Mouse (Mus musculus) retina, postnatal 1 day (tissue): ENCODE results near the gene Eif5a2.
A peak's percentile ranks its signal among the peaks of the same experiment; 100 is the strongest.
"Not testable (repeated sequence)": the region's sequence is repeated elsewhere in the genome, so short reads cannot be mapped to it uniquely, and the experiment has no call there.

Source experiments
- DNase-seq: peaks from one replicate; pipeline ENCODE4 v3.0.0-alpha.2; 2012

The Eif5a2 gene

DNA sequence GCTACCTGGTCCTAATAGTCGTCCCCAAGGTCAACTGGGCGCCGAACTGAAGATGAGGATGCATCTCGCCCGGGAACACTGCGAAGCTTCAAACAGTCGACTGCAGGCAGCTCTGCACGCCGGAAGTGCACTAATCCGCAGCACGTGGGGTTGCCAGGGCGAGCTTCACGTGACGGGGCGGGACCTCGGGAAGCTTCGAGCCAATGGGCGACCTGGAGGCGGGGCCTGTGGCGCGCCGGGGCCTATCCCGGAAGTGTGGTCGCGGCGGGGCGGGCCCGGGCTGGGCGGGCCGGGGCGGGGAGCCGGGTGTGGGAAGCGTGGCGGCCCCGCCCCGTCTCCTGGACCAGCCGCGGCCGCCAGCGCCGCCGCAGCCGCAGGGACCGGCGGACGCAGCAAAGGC, at the start of gene Eif5a2:
TSS of gene Eif5a2 (plus strand) at position 283 of the 400 bp plus-strand sequence.
- DNase-seq, result peak; percentile 97

DNA sequence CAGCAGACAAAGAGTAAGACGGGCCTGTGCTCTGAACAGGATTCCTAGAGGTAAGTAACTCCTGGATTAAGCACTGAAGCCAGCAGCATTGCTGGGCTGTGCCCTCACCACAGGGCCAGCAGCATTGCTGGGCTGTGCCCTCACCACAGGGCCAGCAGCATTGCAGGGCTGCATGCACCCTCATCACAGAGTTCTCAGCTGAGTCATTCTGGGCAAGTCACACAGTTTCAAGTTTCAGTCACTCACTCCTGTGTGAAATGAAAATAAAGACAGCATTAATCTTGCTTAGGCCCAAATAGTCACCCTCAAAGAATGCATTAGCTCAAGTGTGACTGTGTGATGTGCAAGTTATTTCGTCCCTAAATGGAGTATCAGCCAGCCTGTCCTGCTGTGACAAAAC, 46.4 kb upstream of the Eif5a2 start:
- no peak for DNase-seq

DNA sequence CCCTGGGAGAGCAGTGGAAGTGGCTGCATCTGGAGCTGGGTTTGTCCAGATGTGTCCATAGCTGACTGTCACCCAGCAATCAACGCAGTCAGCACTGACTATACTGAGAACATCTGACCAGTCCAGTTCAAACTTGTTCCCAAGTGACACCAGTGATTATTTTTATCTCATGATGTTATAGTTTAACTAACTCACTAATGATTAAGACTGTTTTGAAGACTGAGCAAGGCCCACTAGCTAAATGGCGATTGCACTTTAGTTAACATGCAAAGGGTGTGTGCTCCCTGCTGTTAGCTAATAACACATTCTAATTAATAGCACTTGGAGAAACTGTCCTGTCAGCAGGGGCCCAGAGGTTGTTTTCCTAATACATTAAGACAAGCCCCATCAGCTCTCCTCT, 44.1 kb upstream of the Eif5a2 start:
- no peak for DNase-seq

DNA sequence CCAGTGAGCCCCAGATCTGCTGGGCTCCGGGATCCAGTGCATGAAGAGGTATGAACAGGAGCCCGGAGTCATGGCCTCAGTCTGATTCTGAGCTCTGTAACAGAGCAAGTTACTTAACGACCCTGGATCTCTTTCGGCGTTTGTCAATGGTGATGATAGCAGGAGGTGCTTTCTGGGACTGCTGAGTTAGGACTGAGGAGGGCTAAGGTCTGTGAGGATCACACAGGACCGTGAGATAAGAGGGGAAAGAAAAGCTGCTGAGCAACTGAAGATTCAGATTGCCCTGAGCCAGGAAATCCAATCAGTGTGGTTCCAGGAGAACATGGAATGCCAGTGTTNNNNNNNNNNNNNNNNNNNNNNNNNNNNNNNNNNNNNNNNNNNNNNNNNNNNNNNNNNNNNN, 40.7 kb upstream of the Eif5a2 start:
- DNase-seq, result no peak

DNA sequence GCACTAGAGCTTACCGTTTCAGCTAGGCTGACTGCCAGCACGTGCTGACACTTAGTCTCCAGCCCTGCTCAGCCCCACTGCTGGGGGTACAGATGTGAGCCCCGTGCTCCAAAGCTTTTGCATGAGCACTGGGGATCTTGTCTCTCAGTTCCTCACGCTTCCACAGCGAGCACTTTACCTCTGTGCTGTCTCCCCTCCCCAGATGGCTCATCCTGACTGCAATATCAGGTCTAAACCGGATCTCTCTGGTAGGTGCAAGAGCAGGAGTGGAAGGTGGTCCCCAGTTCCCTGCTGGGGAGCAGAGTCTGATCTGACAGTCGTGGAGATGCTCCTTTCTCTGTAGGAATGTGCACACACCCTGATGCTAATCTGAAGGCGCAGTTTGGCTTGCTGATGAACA, 37.8 kb upstream of the Eif5a2 start:
- peak; percentile 42 for DNase-seq

DNA sequence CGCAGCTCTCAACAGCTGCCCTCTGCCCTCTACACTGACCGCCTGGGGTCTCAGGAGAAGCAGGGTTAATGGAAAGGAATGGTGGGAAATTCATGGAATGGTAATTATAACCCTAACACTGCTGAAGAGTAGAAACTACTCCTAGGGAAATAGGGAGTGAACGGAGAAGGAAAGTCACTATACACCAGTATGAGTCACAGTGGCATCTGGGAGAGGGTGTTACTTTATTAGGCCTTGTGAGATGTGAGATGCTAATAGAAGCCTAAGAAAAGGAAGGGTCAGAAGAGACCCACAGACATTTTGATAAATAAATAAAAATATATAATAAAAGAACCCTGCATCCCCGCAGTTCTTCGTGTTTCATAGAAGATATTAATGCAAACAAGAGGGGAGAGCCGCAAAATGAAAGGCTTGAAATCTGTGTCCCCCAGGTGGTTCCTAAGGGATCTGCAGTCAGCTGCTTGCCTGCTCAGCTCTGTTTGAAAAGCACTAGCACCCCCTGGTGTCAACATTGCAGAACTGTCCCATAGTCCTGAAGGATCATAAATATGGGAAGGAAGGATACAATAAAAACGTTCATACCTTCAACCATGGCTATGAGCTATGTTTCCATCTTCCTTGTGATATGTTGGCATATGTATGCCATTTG, 35.1 kb upstream of the Eif5a2 start:
- peak; percentile 92 for DNase-seq

DNA sequence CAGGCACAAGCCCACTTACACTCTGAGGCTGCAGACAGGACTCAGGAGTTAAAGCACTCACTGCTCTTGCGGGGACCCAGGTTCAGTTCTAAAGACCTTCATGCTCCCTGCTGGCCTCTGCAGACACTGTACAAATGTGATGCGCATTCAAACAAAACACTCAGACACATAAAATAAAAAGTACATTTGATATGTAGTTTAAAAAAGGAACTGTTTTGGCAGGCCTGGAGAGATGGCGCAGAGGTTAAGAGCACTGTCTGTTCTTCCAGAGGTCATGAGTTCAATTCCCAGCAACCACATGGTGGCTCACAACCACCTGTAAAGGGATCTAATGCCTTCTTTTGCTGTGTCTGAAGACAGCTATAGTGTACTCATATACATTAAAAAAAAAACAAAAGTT, 32.9 kb upstream of the Eif5a2 start:
- no peak for DNase-seq

DNA sequence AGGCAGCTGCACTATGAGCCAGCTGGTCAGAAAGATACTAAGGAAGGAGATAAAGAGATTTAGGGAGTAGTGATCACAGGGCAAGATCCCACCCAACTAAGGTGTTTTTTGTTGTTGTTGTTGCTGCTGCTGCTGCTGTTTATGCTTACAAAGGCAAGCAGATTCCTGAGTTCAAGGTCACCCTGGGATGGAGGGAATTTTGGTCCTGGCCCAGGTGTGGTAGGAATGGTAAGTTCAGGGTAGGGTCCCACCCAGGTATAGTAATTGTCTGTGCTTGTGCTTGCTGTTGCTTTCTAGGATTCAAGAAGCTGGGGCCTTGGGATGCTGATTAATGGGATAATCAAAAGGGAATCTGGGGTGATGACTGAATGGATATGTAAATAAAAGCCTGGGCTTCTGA, 32.1 kb upstream of the Eif5a2 start:
- DNase-seq, result no peak

DNA sequence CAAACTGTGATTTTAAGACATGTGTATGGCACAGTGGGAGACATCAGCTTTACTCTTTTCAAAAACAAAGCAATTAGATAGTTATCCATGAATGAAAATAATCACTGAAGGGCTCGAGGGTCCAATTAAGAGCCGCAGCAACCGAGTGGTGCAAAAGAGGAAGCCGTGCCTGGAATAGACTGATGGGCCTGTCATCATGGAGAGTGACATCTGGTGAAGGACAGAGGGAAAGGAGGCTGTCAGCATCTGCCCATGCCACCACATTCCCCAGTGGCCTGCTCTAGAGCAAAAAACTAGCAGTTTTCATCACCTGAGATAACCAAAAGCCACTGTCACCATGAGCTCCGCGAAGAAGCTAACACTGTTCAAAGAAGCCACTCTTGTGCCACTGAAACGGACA, 25.6 kb upstream of the Eif5a2 start:
- peak; percentile 34 for DNase-seq

DNA sequence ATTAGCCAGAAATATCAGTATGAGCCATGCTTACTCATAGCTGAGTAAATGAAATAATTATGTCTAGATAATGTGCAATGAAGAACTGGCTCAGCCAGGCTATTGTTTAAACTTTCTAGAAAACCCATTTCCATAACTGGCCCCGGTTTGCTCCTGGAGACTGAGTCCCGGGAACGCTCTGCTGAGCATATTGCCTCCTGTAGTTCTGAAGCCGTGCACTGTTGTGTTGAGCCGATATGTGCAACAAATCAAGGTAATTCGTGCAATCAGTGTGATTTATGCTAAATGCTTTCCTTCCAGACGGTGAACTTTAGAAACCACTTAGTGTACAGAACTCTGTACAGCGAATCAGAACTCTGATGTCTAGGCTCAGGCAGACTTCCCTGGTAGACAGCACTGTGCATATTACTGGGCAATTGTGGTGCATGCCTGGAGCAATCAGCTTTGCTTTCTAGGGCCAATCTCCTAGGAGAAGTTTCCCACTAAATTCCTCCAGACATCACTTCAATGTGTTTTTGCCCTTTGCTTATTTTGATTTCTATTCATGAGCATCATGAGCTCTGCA, 19.8 kb upstream of the Eif5a2 start:
- no peak for DNase-seq

DNA sequence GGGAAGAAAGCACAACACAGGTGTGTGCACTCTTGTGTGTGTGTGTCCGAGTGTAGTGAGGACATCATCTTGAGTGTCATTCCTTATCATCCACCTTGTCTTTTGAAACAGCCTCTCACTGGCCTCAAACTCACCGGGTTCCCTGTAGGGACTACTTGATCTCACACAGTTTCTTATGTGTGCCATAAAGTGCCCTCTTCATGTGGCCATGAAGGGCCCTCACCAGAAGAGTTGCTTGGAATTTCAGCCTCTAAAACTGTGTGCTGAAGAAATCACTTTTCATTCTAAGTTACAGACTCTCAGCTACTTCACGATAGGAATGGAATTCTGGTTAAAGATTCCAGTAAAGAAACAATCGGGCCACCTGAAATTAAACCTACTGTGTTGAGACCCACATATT, 14.1 kb upstream of the Eif5a2 start:
- DNase-seq, result no peak

DNA sequence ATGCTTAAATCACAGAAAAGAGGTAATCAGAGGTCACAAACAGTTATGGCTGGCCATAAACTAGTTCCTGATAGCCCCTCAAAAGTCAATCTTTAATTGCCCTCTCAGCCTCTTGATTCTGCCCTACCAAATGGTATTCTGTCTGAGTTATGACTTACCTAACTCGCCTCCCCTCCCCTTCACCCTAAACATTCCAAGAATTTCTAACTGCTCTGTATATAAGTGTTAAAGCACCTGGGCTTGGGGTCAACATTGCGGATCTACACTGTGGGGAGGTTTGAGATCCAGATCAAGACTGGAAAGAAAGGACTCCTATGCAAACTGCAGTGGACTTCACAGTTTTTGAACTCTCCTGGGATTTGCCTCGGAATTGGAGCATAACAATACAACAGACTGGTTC, 12.9 kb upstream of the Eif5a2 start:
- DNase-seq, result no peak

DNA sequence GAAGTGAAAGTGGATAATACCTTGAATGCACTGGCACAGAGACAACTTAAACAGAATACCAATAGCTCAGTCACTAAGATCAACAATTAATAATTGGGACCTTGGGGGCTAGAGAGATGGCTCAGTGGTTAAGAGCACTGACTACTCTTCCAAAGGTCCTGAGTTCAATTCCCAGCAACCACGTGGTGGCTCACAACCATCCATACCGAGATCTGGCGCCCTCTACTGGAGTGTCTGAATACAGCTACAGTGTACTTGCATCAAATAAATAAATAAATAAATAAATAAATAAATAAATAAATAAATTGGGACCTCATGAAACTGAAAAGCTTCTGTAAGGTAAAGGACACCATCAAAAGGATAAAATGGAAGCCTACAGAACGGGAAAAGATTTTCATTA, 8.2 kb upstream of the Eif5a2 start:
- DNase-seq, result not testable (repeated sequence)

DNA sequence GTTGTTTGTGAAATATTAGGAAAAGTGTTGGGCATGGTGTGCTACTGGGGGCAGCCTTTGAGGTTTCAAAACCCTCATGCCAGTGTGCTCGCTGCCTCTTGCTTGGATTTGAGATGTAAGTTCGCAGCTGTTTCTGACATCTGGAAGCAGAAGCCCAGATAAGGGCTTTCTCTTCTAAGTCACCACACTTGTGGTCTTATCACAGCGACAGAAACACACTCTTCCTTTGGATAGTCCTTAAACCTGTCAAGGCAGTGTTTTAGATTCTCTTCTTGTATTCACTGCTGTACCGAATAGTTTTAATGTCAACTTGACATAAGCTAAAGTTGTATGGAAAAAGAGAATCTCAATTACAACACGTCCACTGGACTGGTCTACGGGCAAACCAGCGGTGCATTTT, 5.7 kb upstream of the Eif5a2 start:
- DNase-seq, result no peak

DNA sequence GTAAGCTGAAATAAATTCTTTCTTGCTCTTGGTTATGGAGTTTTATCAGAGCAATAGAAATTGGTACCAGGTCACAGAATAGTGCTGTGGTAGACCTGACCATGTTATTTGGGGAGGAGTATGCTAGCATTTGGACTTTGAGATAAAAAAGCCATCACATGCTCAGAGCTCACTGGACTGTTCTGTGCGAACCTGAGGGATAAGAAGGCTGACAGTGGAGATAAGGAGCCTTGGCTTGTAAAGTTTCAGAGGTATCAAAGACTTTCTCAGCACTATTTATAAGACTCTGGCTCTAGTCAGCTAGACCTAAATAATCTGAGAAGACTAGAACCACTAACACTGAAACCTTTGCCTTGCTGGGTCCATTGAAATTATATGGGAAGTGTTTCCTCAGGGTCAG, 5.1 kb upstream of the Eif5a2 start:
- no peak for DNase-seq

DNA sequence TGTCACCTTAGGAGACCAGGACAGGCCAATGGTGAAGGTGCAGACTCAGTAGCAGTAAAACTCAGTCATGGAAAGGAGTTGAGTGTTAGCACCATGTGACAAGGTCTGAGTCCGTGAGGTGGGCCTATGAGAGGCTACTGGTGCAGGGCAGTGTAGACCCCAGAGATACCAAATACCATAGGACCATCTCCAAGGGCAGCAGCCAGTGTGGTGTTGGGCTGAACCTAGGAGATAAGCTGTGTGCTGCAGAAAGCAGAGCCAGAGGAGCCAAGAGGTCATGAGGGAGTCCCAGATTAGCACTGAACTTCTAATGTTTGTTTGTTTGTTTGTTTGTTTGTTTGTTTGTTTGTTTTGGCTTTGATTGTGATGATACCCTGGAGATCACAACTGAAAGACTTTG, 4.6 kb upstream of the Eif5a2 start:
- DNase-seq, result no peak

DNA sequence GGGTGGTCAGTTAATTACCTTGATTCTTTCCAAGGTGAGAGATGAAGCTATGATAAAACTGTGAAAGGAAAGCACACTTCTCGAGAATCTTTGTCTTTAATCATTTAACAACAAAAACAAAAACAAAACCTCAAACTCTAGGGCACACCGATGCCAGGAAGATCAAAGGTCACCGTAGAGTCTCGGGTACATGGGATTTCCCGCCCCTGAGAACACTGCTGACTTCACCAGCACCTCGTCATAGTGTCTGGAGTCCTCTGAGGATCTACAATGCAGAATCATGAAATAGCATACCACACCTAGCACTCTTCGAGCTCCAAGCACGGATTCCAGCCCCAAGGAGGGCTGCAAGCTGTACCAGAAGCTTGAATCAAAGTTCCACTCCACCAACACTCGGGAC, 565 bp upstream of the Eif5a2 start:
- DNase-seq, result no peak

DNA sequence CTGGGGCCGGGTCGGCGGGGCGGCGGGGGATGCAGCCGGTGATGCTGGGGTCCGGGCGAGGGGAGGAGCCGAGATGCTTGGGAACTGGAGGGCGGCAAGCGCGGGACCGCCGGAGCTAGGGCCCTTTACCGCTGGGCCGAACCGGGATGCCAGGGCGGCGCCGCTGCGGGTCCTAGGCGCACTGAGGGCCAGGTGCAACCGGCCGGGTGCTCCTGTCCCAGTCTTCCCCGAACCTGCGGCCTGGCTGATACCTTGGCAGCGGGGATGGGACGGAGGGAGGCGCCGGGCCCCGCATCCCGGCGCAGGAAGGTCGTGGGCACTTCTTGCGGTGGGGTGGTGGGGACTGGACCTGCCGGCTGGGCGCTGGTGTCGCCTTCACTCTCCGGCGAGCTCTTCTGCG, 346 bp downstream of the Eif5a2 start:
- no peak for DNase-seq

DNA sequence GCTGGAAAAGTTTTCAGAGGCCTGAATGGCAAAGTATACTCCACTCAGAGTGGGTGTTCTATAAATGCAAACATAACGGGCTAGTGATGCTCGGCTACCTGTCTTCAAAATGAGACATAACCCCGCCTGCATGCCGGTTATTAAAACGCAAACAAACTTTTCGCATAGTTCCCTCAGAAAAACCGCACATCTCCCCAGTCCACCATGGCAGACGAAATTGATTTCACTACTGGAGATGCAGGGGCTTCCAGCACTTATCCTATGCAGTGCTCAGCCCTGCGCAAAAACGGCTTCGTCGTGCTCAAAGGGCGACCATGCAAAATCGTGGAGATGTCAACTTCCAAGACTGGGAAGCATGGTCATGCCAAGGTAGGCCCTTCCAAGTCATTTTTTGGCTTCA, 772 bp downstream of the Eif5a2 start:
- no peak for DNase-seq

DNA sequence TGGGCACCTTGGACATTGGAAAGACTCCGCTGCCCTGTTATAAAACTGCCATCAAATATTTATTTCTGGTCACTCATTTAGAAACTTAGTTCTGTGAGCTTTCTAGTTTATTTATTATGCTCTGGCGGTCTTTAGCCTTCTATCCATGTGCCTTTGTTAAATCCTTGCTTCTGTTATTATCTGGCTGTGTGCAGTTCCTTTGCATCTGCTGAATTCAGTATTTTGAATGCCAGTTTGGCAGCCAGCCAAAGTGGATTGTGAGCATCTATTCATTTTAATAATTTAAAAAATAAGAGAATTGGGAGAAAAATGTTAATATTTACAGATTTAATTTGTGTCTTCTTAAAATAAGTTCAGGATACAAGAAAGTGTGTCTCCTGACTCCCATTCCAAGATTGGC, 3.1 kb downstream of the Eif5a2 start:
- DNase-seq, result peak; percentile 4

DNA sequence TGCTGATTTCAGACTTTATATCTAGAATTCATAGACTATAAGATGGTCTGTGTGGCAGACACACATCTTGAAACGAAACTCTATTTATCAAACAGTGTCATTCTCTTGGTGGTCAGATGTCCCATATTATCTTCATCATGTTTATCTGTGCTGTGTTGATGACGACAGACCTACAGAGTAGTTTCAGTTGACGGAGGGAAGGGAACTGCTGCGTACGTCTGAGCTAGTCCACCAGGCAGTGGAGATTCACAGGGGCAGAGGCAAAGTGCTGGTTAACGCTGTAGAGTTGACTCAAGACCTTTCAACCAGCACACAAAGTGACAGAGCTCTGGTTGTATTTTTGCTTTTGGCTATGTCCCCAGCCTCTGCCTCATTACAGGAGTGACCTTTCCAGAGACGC, 13.8 kb downstream of the Eif5a2 start:
- DNase-seq, result no peak

DNA sequence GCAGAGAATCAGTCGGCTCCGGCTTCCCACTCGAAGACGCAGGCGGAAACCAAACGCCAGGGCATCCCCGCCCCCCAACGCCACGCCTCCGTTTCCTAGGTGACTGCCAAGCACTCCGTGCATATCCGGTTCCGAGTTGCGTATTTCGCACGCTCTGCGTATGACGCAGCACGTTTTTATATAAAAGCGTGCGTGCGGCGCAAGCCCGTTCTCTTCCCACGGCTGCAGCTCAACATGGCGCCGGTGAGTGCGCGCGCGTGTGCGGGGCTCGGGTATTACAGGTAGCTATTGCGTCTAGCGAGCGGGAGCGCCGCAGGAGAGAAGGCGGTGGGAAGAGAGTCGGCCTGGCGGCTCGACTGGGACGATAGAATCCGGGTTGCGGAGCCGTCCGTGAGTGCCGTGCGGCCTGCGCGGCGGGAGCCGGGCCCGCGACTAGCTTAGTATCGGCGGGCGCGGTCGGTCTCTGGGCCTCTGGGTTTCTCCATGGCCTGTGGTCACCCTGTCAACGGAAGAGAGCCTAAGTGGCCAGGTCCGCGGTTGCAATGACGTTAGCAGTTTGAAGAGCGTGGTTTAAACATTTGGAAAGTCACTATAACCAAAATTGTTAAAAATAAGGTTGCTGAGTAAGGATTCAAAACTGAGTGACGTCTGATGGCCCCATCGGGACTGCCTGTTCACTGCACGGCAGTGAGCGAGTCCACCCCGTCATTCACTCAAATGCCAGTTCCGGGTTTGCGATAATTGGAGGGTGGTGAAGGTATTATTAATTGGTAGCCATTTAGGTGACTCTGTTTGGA, 24.4 kb downstream of the Eif5a2 start, which contains the start of gene Rpl22l1:
TSS of gene Rpl22l1 (plus strand) at position 136 of the 797 bp plus-strand sequence.
- peak; percentile 98 for DNase-seq

DNA sequence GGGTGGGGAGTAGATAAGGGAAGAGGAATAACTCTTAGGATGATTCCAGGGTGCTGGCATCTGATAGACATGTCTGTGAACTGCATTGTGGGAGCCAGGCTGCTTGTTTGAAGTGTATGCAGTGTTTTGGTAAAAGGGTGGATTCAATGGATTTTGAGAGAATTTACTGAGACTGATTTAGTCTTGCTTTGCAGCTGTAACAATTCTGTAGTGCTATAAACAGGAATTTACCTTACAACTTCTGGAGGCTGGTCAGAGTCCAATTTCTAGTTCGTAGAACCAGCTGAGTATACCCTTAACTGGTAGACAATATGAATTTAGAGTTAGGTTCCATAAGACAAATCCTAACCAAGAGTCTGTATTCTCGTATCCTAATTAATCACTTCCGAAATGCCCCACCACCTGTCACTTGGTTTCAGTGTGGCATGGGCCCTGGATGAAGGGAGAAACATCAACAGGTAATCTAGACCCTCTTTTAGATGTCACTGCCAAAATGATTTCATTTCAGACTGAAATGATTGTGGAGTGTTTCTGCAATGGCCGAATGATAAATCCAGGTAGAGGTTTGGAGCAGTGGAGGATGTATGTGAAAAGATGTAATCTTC, 27.1 kb downstream of the Eif5a2 start:
- no peak for DNase-seq

DNA sequence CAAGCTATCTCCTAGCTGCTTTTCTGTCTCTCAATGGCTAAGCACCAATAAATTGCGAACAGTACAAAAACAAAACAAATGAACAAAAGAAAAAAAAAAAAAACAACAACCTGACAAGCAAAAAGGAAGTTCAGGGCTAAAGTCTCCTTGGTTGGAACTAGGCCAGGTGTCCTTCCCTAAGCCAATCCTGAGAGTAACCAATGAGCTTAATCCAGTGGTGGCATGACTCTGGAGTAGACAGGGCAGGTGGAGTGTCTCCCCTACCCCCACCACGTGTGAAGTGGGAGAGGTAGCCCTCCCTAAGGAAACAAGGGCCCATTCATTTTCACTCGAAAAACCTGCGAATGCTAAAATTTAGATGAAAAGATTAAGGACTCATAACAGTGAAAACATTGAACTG, 30.4 kb downstream of the Eif5a2 start:
- DNase-seq, result no peak
